ENCODE assay signal across 32 mouse cellular contexts in genomic region chr16:37516376-37516993, GRCm38 (mm10).
"Had no signal": no experiment of that assay in that cellular context is flagged by ENCODE, and none has a peak within 500 bp of the region (broad histone marks: within the 10 kb centered on the region; RNA-seq: fewer than 3 reads in every experiment).

No protein-coding gene starts in this region.

- H3K4me2 ChIP-seq: limb, embryonic 12.5 days; limb, embryonic 13.5 days; limb, embryonic 15.5 days; liver, embryonic 11.5 days; liver, embryonic 12.5 days; liver, embryonic 13.5 days; liver, embryonic 15.5 days; lung, embryonic 14.5 days; lung, embryonic 15.5 days; midbrain, embryonic 11.5 days; midbrain, embryonic 12.5 days; midbrain, embryonic 13.5 days; midbrain, embryonic 15.5 days; neural tube, embryonic 12.5 days had no signal

- H3K9ac ChIP-seq: limb, embryonic 12.5 days; limb, embryonic 13.5 days; limb, embryonic 15.5 days; liver, embryonic 12.5 days; liver, embryonic 13.5 days; liver, embryonic 14.5 days; liver, embryonic 15.5 days; liver, postnatal 0 days; lung, embryonic 14.5 days; lung, embryonic 15.5 days; midbrain, embryonic 12.5 days; midbrain, embryonic 13.5 days; midbrain, embryonic 15.5 days; neural tube, embryonic 12.5 days had no signal

- H3K4me1 ChIP-seq: limb, embryonic 10.5 days; limb, embryonic 12.5 days; limb, embryonic 13.5 days; limb, embryonic 15.5 days; liver, embryonic 13.5 days; liver, embryonic 15.5 days; lung, embryonic 15.5 days; midbrain, embryonic 10.5 days; midbrain, embryonic 12.5 days; midbrain, embryonic 13.5 days; midbrain, embryonic 15.5 days; neural tube, embryonic 12.5 days had no signal

- H3K27ac ChIP-seq: limb, embryonic 10.5 days; limb, embryonic 12.5 days; limb, embryonic 13.5 days; limb, embryonic 15.5 days; liver, embryonic 12.5 days; liver, embryonic 13.5 days; liver, embryonic 14.5 days; liver, embryonic 15.5 days; lung, embryonic 15.5 days; macrophage; midbrain, embryonic 10.5 days; midbrain, embryonic 12.5 days; midbrain, embryonic 13.5 days; midbrain, embryonic 15.5 days; neural tube, embryonic 12.5 days had no signal

- H3K4me3 ChIP-seq: limb, embryonic 10.5 days; limb, embryonic 12.5 days; limb, embryonic 13.5 days; limb, embryonic 15.5 days; liver, embryonic 12.5 days; liver, embryonic 13.5 days; liver, embryonic 15.5 days; lung, embryonic 15.5 days; megakaryocyte, embryonic 14.5 days; midbrain, embryonic 10.5 days; midbrain, embryonic 12.5 days; midbrain, embryonic 13.5 days; midbrain, embryonic 15.5 days; myocyte; neural tube, embryonic 12.5 days had no signal

- H3K9me3 ChIP-seq: limb, embryonic 10.5 days; limb, embryonic 12.5 days; limb, embryonic 13.5 days; limb, embryonic 15.5 days; liver, embryonic 12.5 days; liver, embryonic 13.5 days; liver, embryonic 15.5 days; lung, embryonic 15.5 days; midbrain, embryonic 10.5 days; midbrain, embryonic 12.5 days; midbrain, embryonic 13.5 days; midbrain, embryonic 15.5 days; neural tube, embryonic 12.5 days had no signal

- H3K27me3 ChIP-seq: limb, embryonic 12.5 days; limb, embryonic 13.5 days; limb, embryonic 15.5 days; liver, embryonic 12.5 days; liver, embryonic 13.5 days; liver, embryonic 15.5 days; lung, embryonic 15.5 days; megakaryocyte, embryonic 14.5 days; midbrain, embryonic 12.5 days; midbrain, embryonic 13.5 days; midbrain, embryonic 15.5 days; neural tube, embryonic 12.5 days had no signal

- DNase-seq: left cerebral cortex, postnatal 4 days; liver; liver, embryonic 13.5 days; liver, postnatal 0 days; lung, adult 18-20 months; lung, adult 2 months; lung, embryonic 14.5 days; lung, postnatal 10 days; lung, postnatal 14 days; lung, postnatal 36 days; lung, postnatal 4 days; midbrain, embryonic 14.5 days had no signal

- ATAC-seq: liver, embryonic 12.5 days; liver, postnatal 0 days; lung, postnatal 0 days; midbrain, embryonic 13.5 days; midbrain, embryonic 15.5 days; midbrain, embryonic 16.5 days had no signal
